Mouse (Mus musculus) urinary bladder, postnatal 0 days (tissue): Measurements from ENCODE around the gene Gm8113. TPM values are rescaled to one million over a fixed set of nuclear protein-coding genes. Genes with fewer than 3 reads are reported as not detected.

Experiments
- polyA plus RNA-seq: library from polyadenylated mRNA; unstranded; fragments of >200 nt; fragmentation: Nextera tagmentation; extraction: Ambion mirVana; gene quantifications from 2 replicates; pipeline ENCODE4 v1.2.1, GENCODE M21; 2015

The Gm8113 gene
- polyA plus RNA-seq: 3.5 and 4.0 TPM in 2 replicates

GRCm38 (mm10) chr14:43924688-43925403 is at the start of gene Gm8113:
Gene Gm8113 (plus strand): TSS chr14:43925390.

GRCm38 (mm10) chr14:43875417-43875816 is 49.8 kb upstream of the Gm8113 start, which contains the start of gene Ear1:
Gene Ear1 (minus strand): TSS chr14:43875517.

GRCm38 (mm10) chr14:43923459-43923858 is 1.7 kb upstream of the Gm8113 start, which contains the start of gene Ear10:
Gene Ear10 (minus strand): TSS chr14:43923559.

GRCm38 (mm10) chr14:43956769-43957168 is 31.6 kb downstream of the Gm8113 start, which contains the start of gene Ang5:
Gene Ang5 (plus strand): TSS chr14:43957069.

Other genes with a start within 250 kb of the Gm8113 start
- gene Gm8165, start 248.2 kb upstream of the Gm8113 start, polyA plus RNA-seq: not detected in 2 replicates
- gene Gm7324, start 227.6 kb upstream of the Gm8113 start, polyA plus RNA-seq: 0.41 and 0.59 TPM in 2 replicates
- gene Gm16506, start 197.9 kb upstream of the Gm8113 start, polyA plus RNA-seq: not detected in 2 replicates
- not detected in 2 replicates for gene Gm6526, start 177.5 kb upstream of the Gm8113 start, polyA plus RNA-seq
- gene Gm8180, start 140.6 kb upstream of the Gm8113 start, polyA plus RNA-seq: not detected in 2 replicates
- not detected in 2 replicates for gene Ear1, start 49.9 kb upstream of the Gm8113 start, polyA plus RNA-seq
- not detected in 2 replicates for gene Ear10, start 1.8 kb upstream of the Gm8113 start, polyA plus RNA-seq
- gene Ang5, start 31.7 kb downstream of the Gm8113 start, polyA plus RNA-seq: not detected in 2 replicates
- not detected in 2 replicates for gene Ang6, start 76.9 kb downstream of the Gm8113 start, polyA plus RNA-seq
- 0.23 TPM in 1 of 2 replicates, not detected in the other for gene Ear2, start 177.3 kb downstream of the Gm8113 start, polyA plus RNA-seq
- not detected in 2 replicates for gene Gm3327, start 198.5 kb downstream of the Gm8113 start, polyA plus RNA-seq